Mouse (Mus musculus) MEL (cell line): Measurements from ENCODE around the gene Slc1a3. TPM values are rescaled to one million over a fixed set of nuclear protein-coding genes. Genes with fewer than 3 reads are reported as not detected.

Experiments used
- DNase-seq: peaks from one replicate; pipeline ENCODE4 v3.0.0; 2011; ENCODE audit warnings: low read depth, low spot score
- H3K27ac ChIP-seq: 2 replicates; pipeline ENCODE4 v1.5.1; 2012; ENCODE audit warnings: low read depth, mild to moderate bottlenecking, control low read depth, low read length, moderate library complexity; ENCODE audit not compliant: control insufficient read depth
- H3K27me3 ChIP-seq, 2 experiments: fragments of 150-350 bp in 1 of 2; sonication (generic) in 1 of 2; 2 replicates each; pipeline ENCODE4 v1.6.1; 2012; ENCODE audit warnings: low read length in 2 of 2, mild to moderate bottlenecking in 2 of 2, improper control_type of control experiment in 1 of 2, moderate library complexity in 1 of 2; ENCODE audit not compliant: insufficient read depth in 2 of 2, control insufficient read depth in 1 of 2
- H3K36me3 ChIP-seq, 2 experiments: 2 replicates each; pipeline ENCODE4 v1.6.1; 2012 to 2014; ENCODE audit warnings: low read length in 2 of 2, improper control_type of control experiment in 1 of 2, inconsistent platforms in 1 of 2, mild to moderate bottlenecking in 1 of 2; ENCODE audit not compliant: insufficient read depth in 2 of 2, control insufficient read depth in 1 of 2
- H3K4me1 ChIP-seq, 2 experiments: fragments of 150-350 bp in 1 of 2; sonication (generic) in 1 of 2; 2 replicates each; pipeline ENCODE4 v1.6.1; 2012; ENCODE audit warnings: low read length in 2 of 2, improper control_type of control experiment in 1 of 2, mild to moderate bottlenecking in 1 of 2; ENCODE audit not compliant: insufficient read depth in 2 of 2, control insufficient read depth in 1 of 2
- H3K4me3 ChIP-seq, 2 experiments: fragments of 150-350 bp in 1 of 2; sonication (generic) in 1 of 2; 2 replicates each; pipeline ENCODE4 v1.5.1; 2012; ENCODE audit warnings: low read depth in 2 of 2, low read length in 2 of 2, mild to moderate bottlenecking in 2 of 2, moderate library complexity in 2 of 2, control low read depth in 1 of 2, improper control_type of control experiment in 1 of 2; ENCODE audit not compliant: control insufficient read depth in 1 of 2, insufficient read depth in 1 of 2
- H3K79me2 ChIP-seq: 2 replicates; pipeline ENCODE4 v1.6.1; 2012; ENCODE audit warnings: mild to moderate bottlenecking, low read length, moderate library complexity; ENCODE audit not compliant: control insufficient read depth, poor library complexity, insufficient read depth
- H3K9ac ChIP-seq: 2 replicates; pipeline ENCODE4 v1.6.1; 2012; ENCODE audit warnings: low read depth, mild to moderate bottlenecking, control low read depth, low read length, moderate library complexity; ENCODE audit not compliant: control insufficient read depth, poor library complexity, severe bottlenecking
- H3K9me3 ChIP-seq: fragments of 150-350 bp; sonication (generic); replicated peaks from 2 replicates; pipeline ENCODE4 v1.6.1; 2012; ENCODE audit warnings: mild to moderate bottlenecking, low read length, improper control_type of control experiment, moderate library complexity; ENCODE audit not compliant: insufficient read depth
- CHD1 ChIP-seq: IDR thresholded peaks from 2 replicates; pipeline ENCODE4 v1.6.1; 2012; ENCODE audit warnings: low read depth, mild to moderate bottlenecking, inconsistent platforms, low read length, improper control_type of control experiment
- E2F4 ChIP-seq: IDR thresholded peaks from 2 replicates; pipeline ENCODE4 v1.6.1; 2011; ENCODE audit warnings: low read depth, low read length, improper control_type of control experiment, borderline replicate concordance
- EP300 ChIP-seq, 2 experiments: IDR thresholded peaks; 2 replicates each; pipeline ENCODE4 v1.6.1; 2011; ENCODE audit warnings: improper control_type of control experiment in 2 of 2, low read length in 2 of 2, low read depth in 1 of 2, mild to moderate bottlenecking in 1 of 2
- GABPA ChIP-seq: IDR thresholded peaks from 2 replicates; pipeline ENCODE4 v1.6.1; 2012; ENCODE audit warnings: low read depth, mild to moderate bottlenecking, inconsistent platforms, low read length, improper control_type of control experiment, moderate library complexity
- GATA1 ChIP-seq: IDR thresholded peaks from 2 replicates; pipeline ENCODE4 v1.6.1; 2011; ENCODE audit warnings: low read depth, low read length, improper control_type of control experiment
- JUND ChIP-seq: IDR thresholded peaks from 2 replicates; pipeline ENCODE4 v1.6.1; 2011; ENCODE audit warnings: low read depth, mild to moderate bottlenecking, improper control_type of control experiment, low read length
- MAFK ChIP-seq: IDR thresholded peaks from 2 replicates; pipeline ENCODE4 v1.6.1; 2011; ENCODE audit warnings: low read depth, mild to moderate bottlenecking, low read length, improper control_type of control experiment, borderline replicate concordance
- MAZ ChIP-seq: IDR thresholded peaks from 2 replicates; pipeline ENCODE4 v1.6.1; 2012; ENCODE audit warnings: low read depth, mild to moderate bottlenecking, inconsistent platforms, low read length, improper control_type of control experiment
- MEF2A ChIP-seq: IDR thresholded peaks from 2 replicates; pipeline ENCODE4 v1.6.1; 2014; ENCODE audit warnings: low read depth, mild to moderate bottlenecking, inconsistent platforms, low read length, improper control_type of control experiment; ENCODE audit not compliant: poor library complexity, insufficient replicate concordance, severe bottlenecking; ENCODE audit errors: extremely low read depth
- MXI1 ChIP-seq: IDR thresholded peaks from 2 replicates; pipeline ENCODE4 v1.6.1; 2011; ENCODE audit warnings: mild to moderate bottlenecking, low read depth, low read length, improper control_type of control experiment
- MYB ChIP-seq: IDR thresholded peaks from 2 replicates; pipeline ENCODE4 v1.6.1; 2011; ENCODE audit warnings: mild to moderate bottlenecking, low read depth, low read length, improper control_type of control experiment
- MYC ChIP-seq: IDR thresholded peaks from 2 replicates; pipeline ENCODE4 v1.6.1; 2011; ENCODE audit warnings: low read depth, mild to moderate bottlenecking, low read length, improper control_type of control experiment, moderate library complexity
- NELFE ChIP-seq: IDR thresholded peaks from 2 replicates; pipeline ENCODE4 v1.6.1; 2011; ENCODE audit warnings: low read depth, low read length, improper control_type of control experiment
- POLR2A ChIP-seq, 2 experiments: IDR thresholded peaks; 2 replicates each; pipeline ENCODE4 v1.6.1; 2011 to 2012; ENCODE audit warnings: low read length in 2 of 2, mild to moderate bottlenecking in 2 of 2, control low read depth in 1 of 2, improper control_type of control experiment in 1 of 2, low read depth in 1 of 2, moderate library complexity in 1 of 2; ENCODE audit not compliant: control insufficient read depth in 1 of 2, insufficient read depth in 1 of 2, poor library complexity in 1 of 2
- POLR2AphosphoS2 ChIP-seq: IDR thresholded peaks from 2 replicates; pipeline ENCODE4 v1.6.1; 2011; ENCODE audit warnings: low read length, improper control_type of control experiment
- RAD21 ChIP-seq: IDR thresholded peaks from 2 replicates; pipeline ENCODE4 v1.6.1; 2011; ENCODE audit warnings: mild to moderate bottlenecking, low read depth, low read length, improper control_type of control experiment
- SIN3A ChIP-seq: IDR thresholded peaks from 2 replicates; pipeline ENCODE4 v1.6.1; 2012; ENCODE audit warnings: low read length, improper control_type of control experiment, inconsistent platforms
- SMC3 ChIP-seq: IDR thresholded peaks from 2 replicates; pipeline ENCODE4 v1.6.1; 2011; ENCODE audit warnings: low read depth, low read length, improper control_type of control experiment
- TCF12 ChIP-seq: IDR thresholded peaks from 2 replicates; pipeline ENCODE4 v1.6.1; 2014; ENCODE audit warnings: low read depth, mild to moderate bottlenecking, inconsistent platforms, low read length, improper control_type of control experiment, moderate library complexity
- UBTF ChIP-seq: IDR thresholded peaks from 2 replicates; pipeline ENCODE4 v1.6.1; 2012; ENCODE audit warnings: low read depth, mild to moderate bottlenecking, inconsistent platforms, low read length, improper control_type of control experiment, moderate library complexity, borderline replicate concordance; ENCODE audit not compliant: insufficient read depth
- ZKSCAN1 ChIP-seq: IDR thresholded peaks from 2 replicates; pipeline ENCODE4 v1.6.1; 2012; ENCODE audit warnings: low read depth, mild to moderate bottlenecking, inconsistent platforms, low read length, improper control_type of control experiment, moderate library complexity
- ZMIZ1 ChIP-seq: IDR thresholded peaks from 2 replicates; pipeline ENCODE4 v1.6.1; 2012; ENCODE audit warnings: low read depth, mild to moderate bottlenecking, inconsistent platforms, low read length, improper control_type of control experiment, moderate library complexity
- polyA plus RNA-seq, 2 experiments: library from polyadenylated mRNA; stranded (reverse) in 1 of 2; unstranded in 1 of 2; fragments of >175 nt in 1 of 2; fragments of >200 nt in 1 of 2; gene quantifications; 2 replicates each; pipeline versions ENCODE4 v1.2.1 to v1.2.4; 2012; ENCODE audit warnings: low replicate concordance in 2 of 2, low read depth in 1 of 2; ENCODE audit not compliant: insufficient read length in 2 of 2, insufficient read depth in 1 of 2, missing spikeins in 1 of 2
- total RNA-seq: library from RNA; depleted of rRNA; stranded (reverse); fragments of 300-350 nt; gene quantifications from 2 replicates; pipeline ENCODE4 v1.2.3, GENCODE M21; 2012

Slc1a3 gene
- total and polyA plus RNA-seq, 3 experiments, result not detected

DNA sequence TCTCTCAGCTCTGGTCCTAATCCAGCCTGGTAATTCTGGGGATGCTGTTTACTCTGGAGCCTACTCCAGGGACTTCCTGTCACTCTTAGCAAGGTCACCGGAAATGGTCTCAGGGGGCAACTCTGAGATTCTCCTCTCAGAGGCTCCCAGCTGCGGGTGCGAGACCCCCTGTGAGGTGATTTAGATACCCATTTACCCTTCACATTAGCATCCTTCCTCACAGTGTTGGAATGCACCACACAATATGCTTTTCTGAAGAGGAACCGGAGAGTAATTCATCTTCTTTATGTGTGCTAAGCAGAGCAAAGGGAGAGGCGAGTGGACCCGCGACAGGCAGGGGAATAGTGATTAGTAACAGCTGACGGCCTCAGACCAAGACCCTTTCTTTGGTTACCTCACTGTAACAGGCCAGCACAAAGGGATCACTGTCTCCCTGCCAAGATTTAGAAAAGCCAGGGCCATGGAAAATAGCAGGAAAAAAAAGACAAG lies 51.0 kb downstream of the Slc1a3 start:
- H3K27me3 ChIP-seq, result no peaks in the 10 kb centered on the region
- H3K27ac ChIP-seq, result no peak overlapping the region
- no peak overlapping the region for H3K9ac ChIP-seq
- H3K9me3 ChIP-seq, result no peaks in the 10 kb centered on the region
- no peaks in the 10 kb centered on the region for H3K79me2 ChIP-seq
- DNase-seq, result no peak
- peaks cover 0 to 13% of the 10 kb centered on the region in 2 experiments; a peak in 3 of 4 replicates for H3K4me1 ChIP-seq
- H3K4me3 ChIP-seq, result no peak overlapping the region
- TF ChIP-seq TCF12 (no peak), RAD21 (no peak), JUND (no peak), EP300 (IDR thresholded peaks at IDR 0.05; ENCODE audit: low read depth in 1 of 2, low read length in 2 of 2) (no peak), E2F4 (no peak), POLR2AphosphoS2 (no peak), CHD1 (no peak), MEF2A (no peak), MAZ (no peak)
- TF ChIP-seq, all 39 proteins: peak for 0
- H3K36me3 ChIP-seq, result peaks cover 0 to 12% of the 10 kb centered on the region in 2 experiments; a peak in 2 of 4 replicates

DNA sequence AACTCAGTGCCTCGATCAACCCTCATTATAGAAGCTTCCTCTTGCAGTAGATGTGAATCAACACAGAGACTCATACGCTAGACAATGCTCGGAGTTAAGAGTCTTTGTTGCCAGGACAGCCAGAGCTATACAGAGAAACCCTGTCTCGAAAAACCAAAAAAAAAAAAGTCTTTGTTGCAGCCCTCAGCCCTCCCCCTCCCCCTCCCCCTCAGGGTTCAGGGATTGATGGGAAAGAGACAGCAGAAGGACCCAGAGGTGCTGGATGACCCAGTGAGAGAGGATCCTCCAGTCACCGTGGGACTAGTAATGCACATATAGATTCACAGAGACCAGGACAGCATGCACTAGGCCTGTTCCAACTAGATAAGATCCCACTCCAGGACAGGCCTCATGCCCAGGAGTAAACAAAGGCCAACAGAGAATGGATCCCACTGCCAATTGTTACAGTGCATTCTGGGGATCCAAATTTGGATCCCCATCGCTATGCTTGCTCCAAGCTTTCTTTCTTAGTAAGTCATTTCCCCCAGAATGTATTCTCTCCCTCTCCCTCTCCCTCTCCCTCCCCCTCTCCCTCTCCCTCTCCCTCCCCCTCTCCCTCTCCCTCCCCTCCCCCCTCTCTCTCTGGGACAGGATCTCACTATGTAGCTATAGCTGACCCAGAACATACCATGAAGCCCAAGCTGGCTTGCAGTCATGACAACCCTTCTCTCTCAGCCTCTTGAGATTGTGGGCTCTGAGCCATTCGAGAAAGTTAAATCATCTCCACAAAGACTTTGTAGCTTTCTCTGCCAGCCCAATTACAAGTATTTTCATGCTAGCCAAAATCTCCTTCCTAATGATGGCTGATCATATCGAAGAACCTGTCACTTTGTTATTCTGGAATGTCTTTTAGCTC lies 52.2 kb downstream of the Slc1a3 start:
- no peak for DNase-seq

More for the DNA sequence above, 52.2 kb downstream of the Slc1a3 start:
- H3K36me3 ChIP-seq, result peaks cover 0 to 12% of the 10 kb centered on the region in 2 experiments; a peak in 2 of 4 replicates
- H3K27ac ChIP-seq, result no peak overlapping the region
- peaks cover 0 to 2% of the 10 kb centered on the region in 2 experiments; a peak in 1 of 4 replicates for H3K27me3 ChIP-seq
- H3K4me1 ChIP-seq, result peaks cover 0 to 13% of the 10 kb centered on the region in 2 experiments; a peak in 3 of 4 replicates
- TF ChIP-seq UBTF, result no peak
- TF ChIP-seq TCF12, result no peak
- TF ChIP-seq RAD21, result no peak
- no peak for TF ChIP-seq SMC3
- no peak for TF ChIP-seq POLR2A (IDR thresholded peaks at IDR 0.05; ENCODE audit: control insufficient read depth in 1 of 2, insufficient read depth in 1 of 2, low read depth in 1 of 2, low read length in 2 of 2, poor library complexity in 1 of 2)
- no peak for TF ChIP-seq SIN3A
- no peak for TF ChIP-seq POLR2AphosphoS2
- no peak for TF ChIP-seq MXI1
- no peak for TF ChIP-seq GATA1
- no peak for TF ChIP-seq GABPA
- TF ChIP-seq ZMIZ1, result no peak
- TF ChIP-seq ZKSCAN1, result no peak
- no peak for TF ChIP-seq NELFE
- TF ChIP-seq MEF2A, result no peak
- no peak for TF ChIP-seq MAFK
- TF ChIP-seq MYC, result no peak
- no peak for TF ChIP-seq MYB
- H3K9ac ChIP-seq, result no peak overlapping the region
- H3K9me3 ChIP-seq, result no peaks in the 10 kb centered on the region
- H3K79me2 ChIP-seq, result no peaks in the 10 kb centered on the region
- H3K4me3 ChIP-seq, result no peak overlapping the region
